Mouse (Mus musculus): Measurements from ENCODE around the gene Lcn6. TPM values are rescaled to one million over a fixed set of nuclear protein-coding genes. Genes with fewer than 3 reads are reported as not detected.

Gene Lcn6
- polyA plus RNA-seq (2015; fragmentation: Illumina TruSeq; extraction: RNeasy Lipid Tissue Mini Kit (QIAGEN cat#74804); ENCODE audit: low read depth, low replicate concordance), result not detected

GRCm38 (mm10) chr2:25676486-25676885 lies at the start of gene Lcn6:
Gene Lcn6 (plus strand): TSS chr2:25676786.

GRCm38 (mm10) chr2:25627811-25628210 lies 48.8 kb upstream of the Lcn6 start, which contains the start of gene Fcna:
Gene Fcna (minus strand): TSS chr2:25628030.

GRCm38 (mm10) chr2:25652902-25653301 lies 23.7 kb upstream of the Lcn6 start, which contains the start of gene Lcn8:
Gene Lcn8 (plus strand): TSS chr2:25653120.

GRCm38 (mm10) chr2:25657652-25658051 lies 18.9 kb upstream of the Lcn6 start, which contains the start of gene Lcn5:
Gene Lcn5 (plus strand): TSS chr2:25657952.

GRCm38 (mm10) chr2:25682426-25682825 lies 5.8 kb downstream of the Lcn6 start, which contains the start of gene Lcn10:
Gene Lcn10 (plus strand): TSS chr2:25682726.

GRCm38 (mm10) chr2:25699743-25700142 lies 23.2 kb downstream of the Lcn6 start, which contains the start of gene Obp2a:
Gene Obp2a (plus strand): TSS chr2:25700043.

GRCm38 (mm10) chr2:25706643-25707481 lies 30.3 kb downstream of the Lcn6 start, which contains the start of gene Bmyc:
Gene Bmyc (plus strand): TSS chr2:25706739.

Other genes starting within 250 kb of the Lcn6 start
- 105 TPM for gene Abca2, start 248.1 kb upstream of the Lcn6 start, polyA plus RNA-seq (2015; fragmentation: Illumina TruSeq; extraction: RNeasy Lipid Tissue Mini Kit (QIAGEN cat#74804); ENCODE audit: low read depth, low replicate concordance)
- not detected for gene Clic3, start 219.9 kb upstream of the Lcn6 start, polyA plus RNA-seq (2015; fragmentation: Illumina TruSeq; extraction: RNeasy Lipid Tissue Mini Kit (QIAGEN cat#74804); ENCODE audit: low read depth, low replicate concordance)
- 96.2 TPM for gene Paxx, start 215.7 kb upstream of the Lcn6 start, polyA plus RNA-seq (2015; fragmentation: Illumina TruSeq; extraction: RNeasy Lipid Tissue Mini Kit (QIAGEN cat#74804); ENCODE audit: low read depth, low replicate concordance)
- gene Ptgds, start 206.7 kb upstream of the Lcn6 start, polyA plus RNA-seq (2015; fragmentation: Illumina TruSeq; extraction: RNeasy Lipid Tissue Mini Kit (QIAGEN cat#74804); ENCODE audit: low read depth, low replicate concordance), result 2,295 TPM
- not detected for gene Lcn12, start 182.9 kb upstream of the Lcn6 start, polyA plus RNA-seq (2015; fragmentation: Illumina TruSeq; extraction: RNeasy Lipid Tissue Mini Kit (QIAGEN cat#74804); ENCODE audit: low read depth, low replicate concordance)
- 96.2 TPM for gene Fbxw5, start 176.0 kb upstream of the Lcn6 start, polyA plus RNA-seq (2015; fragmentation: Illumina TruSeq; extraction: RNeasy Lipid Tissue Mini Kit (QIAGEN cat#74804); ENCODE audit: low read depth, low replicate concordance)
- 1.9 TPM for gene C8g, start 175.1 kb upstream of the Lcn6 start, polyA plus RNA-seq (2015; fragmentation: Illumina TruSeq; extraction: RNeasy Lipid Tissue Mini Kit (QIAGEN cat#74804); ENCODE audit: low read depth, low replicate concordance)
- gene Traf2, start 129.8 kb upstream of the Lcn6 start, polyA plus RNA-seq (2015; fragmentation: Illumina TruSeq; extraction: RNeasy Lipid Tissue Mini Kit (QIAGEN cat#74804); ENCODE audit: low read depth, low replicate concordance), result 10.6 TPM
- gene Edf1, start 118.9 kb upstream of the Lcn6 start, polyA plus RNA-seq (2015; fragmentation: Illumina TruSeq; extraction: RNeasy Lipid Tissue Mini Kit (QIAGEN cat#74804); ENCODE audit: low read depth, low replicate concordance), result 365 TPM
- 0.95 TPM for gene Mamdc4, start 101.9 kb upstream of the Lcn6 start, polyA plus RNA-seq (2015; fragmentation: Illumina TruSeq; extraction: RNeasy Lipid Tissue Mini Kit (QIAGEN cat#74804); ENCODE audit: low read depth, low replicate concordance)
- 94.8 TPM for gene Phpt1, start 101.6 kb upstream of the Lcn6 start, polyA plus RNA-seq (2015; fragmentation: Illumina TruSeq; extraction: RNeasy Lipid Tissue Mini Kit (QIAGEN cat#74804); ENCODE audit: low read depth, low replicate concordance)
- 44.4 TPM for gene Ajm1, start 95.0 kb upstream of the Lcn6 start, polyA plus RNA-seq (2015; fragmentation: Illumina TruSeq; extraction: RNeasy Lipid Tissue Mini Kit (QIAGEN cat#74804); ENCODE audit: low read depth, low replicate concordance)
- gene Rabl6, start 68.3 kb upstream of the Lcn6 start, polyA plus RNA-seq (2015; fragmentation: Illumina TruSeq; extraction: RNeasy Lipid Tissue Mini Kit (QIAGEN cat#74804); ENCODE audit: low read depth, low replicate concordance), result 145 TPM
- gene Ccdc183, start 59.1 kb upstream of the Lcn6 start, polyA plus RNA-seq (2015; fragmentation: Illumina TruSeq; extraction: RNeasy Lipid Tissue Mini Kit (QIAGEN cat#74804); ENCODE audit: low read depth, low replicate concordance), result not detected
- gene Tmem141, start 54.8 kb upstream of the Lcn6 start, polyA plus RNA-seq (2015; fragmentation: Illumina TruSeq; extraction: RNeasy Lipid Tissue Mini Kit (QIAGEN cat#74804); ENCODE audit: low read depth, low replicate concordance), result 54.0 TPM
- gene Fcna, start 48.8 kb upstream of the Lcn6 start, polyA plus RNA-seq (2015; fragmentation: Illumina TruSeq; extraction: RNeasy Lipid Tissue Mini Kit (QIAGEN cat#74804); ENCODE audit: low read depth, low replicate concordance), result 0.79 TPM
- gene Lcn8, start 23.7 kb upstream of the Lcn6 start, polyA plus RNA-seq (2015; fragmentation: Illumina TruSeq; extraction: RNeasy Lipid Tissue Mini Kit (QIAGEN cat#74804); ENCODE audit: low read depth, low replicate concordance), result not detected
- gene Lcn5, start 18.8 kb upstream of the Lcn6 start, polyA plus RNA-seq (2015; fragmentation: Illumina TruSeq; extraction: RNeasy Lipid Tissue Mini Kit (QIAGEN cat#74804); ENCODE audit: low read depth, low replicate concordance), result not detected
- not detected for gene Lcn10, start 5.9 kb downstream of the Lcn6 start, polyA plus RNA-seq (2015; fragmentation: Illumina TruSeq; extraction: RNeasy Lipid Tissue Mini Kit (QIAGEN cat#74804); ENCODE audit: low read depth, low replicate concordance)
- gene Obp2a, start 23.3 kb downstream of the Lcn6 start, polyA plus RNA-seq (2015; fragmentation: Illumina TruSeq; extraction: RNeasy Lipid Tissue Mini Kit (QIAGEN cat#74804); ENCODE audit: low read depth, low replicate concordance), result not detected
- 81.8 TPM for gene Bmyc, start 30.0 kb downstream of the Lcn6 start, polyA plus RNA-seq (2015; fragmentation: Illumina TruSeq; extraction: RNeasy Lipid Tissue Mini Kit (QIAGEN cat#74804); ENCODE audit: low read depth, low replicate concordance)
- gene Obp2b, start 60.2 kb downstream of the Lcn6 start, polyA plus RNA-seq (2015; fragmentation: Illumina TruSeq; extraction: RNeasy Lipid Tissue Mini Kit (QIAGEN cat#74804); ENCODE audit: low read depth, low replicate concordance), result not detected
- not detected for gene Lcn3, start 88.8 kb downstream of the Lcn6 start, polyA plus RNA-seq (2015; fragmentation: Illumina TruSeq; extraction: RNeasy Lipid Tissue Mini Kit (QIAGEN cat#74804); ENCODE audit: low read depth, low replicate concordance)
- gene Lcn11, start 100.2 kb downstream of the Lcn6 start, polyA plus RNA-seq (2015; fragmentation: Illumina TruSeq; extraction: RNeasy Lipid Tissue Mini Kit (QIAGEN cat#74804); ENCODE audit: low read depth, low replicate concordance), result not detected
- not detected for gene Gm13539, start 105.5 kb downstream of the Lcn6 start, polyA plus RNA-seq (2015; fragmentation: Illumina TruSeq; extraction: RNeasy Lipid Tissue Mini Kit (QIAGEN cat#74804); ENCODE audit: low read depth, low replicate concordance)
- gene Glt6d1, start 139.1 kb downstream of the Lcn6 start, polyA plus RNA-seq (2015; fragmentation: Illumina TruSeq; extraction: RNeasy Lipid Tissue Mini Kit (QIAGEN cat#74804); ENCODE audit: low read depth, low replicate concordance), result not detected
- not detected for gene Lcn9, start 146.4 kb downstream of the Lcn6 start, polyA plus RNA-seq (2015; fragmentation: Illumina TruSeq; extraction: RNeasy Lipid Tissue Mini Kit (QIAGEN cat#74804); ENCODE audit: low read depth, low replicate concordance)
- gene Sohlh1, start 170.5 kb downstream of the Lcn6 start, polyA plus RNA-seq (2015; fragmentation: Illumina TruSeq; extraction: RNeasy Lipid Tissue Mini Kit (QIAGEN cat#74804); ENCODE audit: low read depth, low replicate concordance), result not detected
- 90.6 TPM for gene Kcnt1, start 186.9 kb downstream of the Lcn6 start, polyA plus RNA-seq (2015; fragmentation: Illumina TruSeq; extraction: RNeasy Lipid Tissue Mini Kit (QIAGEN cat#74804); ENCODE audit: low read depth, low replicate concordance)